Mouse (Mus musculus) bone marrow, adult 2 months (tissue): Measurements from ENCODE around the gene Cox6a1.

Experiments
- CTCF ChIP-seq: fragments of 200-500 bp; IDR thresholded peaks from 2 replicates; pipeline ENCODE4 v1.5.1; 2011; ENCODE audit warnings: low read length, control low read depth; ENCODE audit not compliant: control insufficient read depth, insufficient read depth
- POLR2A ChIP-seq: fragments of 200-500 bp; IDR thresholded peaks from 2 replicates; pipeline ENCODE4 v1.6.1; 2011; ENCODE audit warnings: low read depth, mild to moderate bottlenecking, control low read depth, low read length, borderline replicate concordance; ENCODE audit not compliant: control insufficient read depth

- TF ChIP-seq POLR2A (no peak), CTCF (no peak)
Measured at GRCm38 (mm10) chr5:115397839-115398780, 49.3 kb upstream of the Cox6a1 start.
